Mouse (Mus musculus) embryonic facial prominence, embryonic 14.5 days (tissue): ENCODE data around the gene Slco1b2. TPM values are rescaled to one million over a fixed set of nuclear protein-coding genes. Genes with fewer than 3 reads are reported as not detected.

Experiments
- ATAC-seq: fragments of 200-750 bp; cut with Nextera tagmentation; 2 replicates; pipeline ENCODE4 v1.8.0; 2017; ENCODE audit warnings: low read depth, moderate number of reproducible peaks, moderate TSS enrichment
- DNase-seq: peaks from one replicate; pipeline ENCODE4 v3.0.0-alpha.2; 2015; ENCODE audit warnings: low spot score
- H3K27ac ChIP-seq: fragments of 300-500 bp; sonication (generic); replicated peaks from 2 replicates; pipeline ENCODE4 v1.5.1; 2014; ENCODE audit warnings: low read depth, mild to moderate bottlenecking, low read length, moderate library complexity
- H3K27me3 ChIP-seq: fragments of 300-500 bp; sonication (generic); replicated peaks from 2 replicates; pipeline ENCODE4 v1.6.1; 2014; ENCODE audit warnings: low read length; ENCODE audit not compliant: control insufficient read depth, insufficient read depth
- H3K36me3 ChIP-seq: fragments of 300-500 bp; sonication (generic); 2 replicates; pipeline ENCODE4 v1.6.1; 2014; ENCODE audit warnings: low read length, mixed read lengths; ENCODE audit not compliant: control insufficient read depth, insufficient read depth
- H3K4me1 ChIP-seq: fragments of 300-500 bp; sonication (generic); 2 replicates; pipeline ENCODE4 v1.6.1; 2014; ENCODE audit warnings: antibody characterized with exemption, low read length; ENCODE audit not compliant: control insufficient read depth, insufficient read depth
- H3K4me2 ChIP-seq: fragments of 300-500 bp; sonication (generic); 2 replicates; pipeline ENCODE4 v1.6.1; 2014; ENCODE audit warnings: low read depth, mild to moderate bottlenecking, low read length, moderate library complexity, mixed read lengths
- H3K4me3 ChIP-seq: fragments of 300-500 bp; sonication (generic); 2 replicates; pipeline ENCODE4 v1.5.1; 2014; ENCODE audit warnings: low read depth, mild to moderate bottlenecking, low read length
- H3K9ac ChIP-seq: fragments of 300-500 bp; sonication (generic); 2 replicates; pipeline ENCODE4 v1.6.1; 2014; ENCODE audit warnings: low read depth, mild to moderate bottlenecking, low read length, moderate library complexity, mixed read lengths
- H3K9me3 ChIP-seq: fragments of 300-500 bp; sonication (generic); 2 replicates; pipeline ENCODE4 v1.6.1; 2016; ENCODE audit warnings: low read length; ENCODE audit not compliant: control insufficient read depth
- WGBS: fragments of 180-500 bp; shearing (Covaris S2); extraction: QIAGEN DNeasy Blood & Tissue Kit; methylation state at CpG from one replicate; pipeline ENCODE4 v1.1.7; 2014; 5-methylcytosine and 5-hydroxymethylcytosine counted together
- polyA plus RNA-seq: library from polyadenylated mRNA; unstranded; fragments of >200 nt; fragmentation: Nextera tagmentation; extraction: Ambion mirVana; gene quantifications from 2 replicates; pipeline ENCODE4 v1.2.1, GENCODE M21; 2014

The Slco1b2 gene
- polyA plus RNA-seq, 1 experiment from 2014 or later: not detected

DNA sequence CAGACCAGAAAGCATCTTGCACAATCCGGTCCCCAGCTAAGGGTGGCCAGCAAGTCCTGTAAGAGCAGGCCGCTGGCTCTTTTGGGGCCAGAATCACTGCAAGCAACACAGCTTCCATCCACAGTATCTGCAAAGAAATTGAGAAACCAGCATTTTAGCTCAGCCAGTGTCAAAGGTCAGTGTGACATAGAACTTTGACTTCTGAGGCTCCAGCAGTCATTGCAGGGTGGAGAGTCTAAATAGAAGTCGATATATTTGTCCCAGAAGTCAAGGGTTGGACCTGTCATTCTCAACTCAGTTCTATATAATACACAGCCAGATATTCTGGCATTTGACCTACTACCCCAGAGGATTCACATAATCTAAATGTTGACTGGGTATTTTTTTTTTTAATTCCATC lies 14.0 kb upstream of the Slco1b2 start:
- H3K27me3 ChIP-seq: no peaks in the 10 kb centered on the region
- no peak overlapping the region for H3K4me3 ChIP-seq
- no peaks in the 10 kb centered on the region for H3K4me1 ChIP-seq
- no peak overlapping the region for H3K27ac ChIP-seq
- ATAC-seq (no peak), DNase-seq (no peak)
- H3K36me3 ChIP-seq: no peaks in the 10 kb centered on the region
- H3K4me2 ChIP-seq: no peak overlapping the region
- no peaks in the 10 kb centered on the region for H3K9me3 ChIP-seq
- 92% methylated on average over 3 of the region's 3 CpGs for WGBS
- no peak overlapping the region for H3K9ac ChIP-seq

DNA sequence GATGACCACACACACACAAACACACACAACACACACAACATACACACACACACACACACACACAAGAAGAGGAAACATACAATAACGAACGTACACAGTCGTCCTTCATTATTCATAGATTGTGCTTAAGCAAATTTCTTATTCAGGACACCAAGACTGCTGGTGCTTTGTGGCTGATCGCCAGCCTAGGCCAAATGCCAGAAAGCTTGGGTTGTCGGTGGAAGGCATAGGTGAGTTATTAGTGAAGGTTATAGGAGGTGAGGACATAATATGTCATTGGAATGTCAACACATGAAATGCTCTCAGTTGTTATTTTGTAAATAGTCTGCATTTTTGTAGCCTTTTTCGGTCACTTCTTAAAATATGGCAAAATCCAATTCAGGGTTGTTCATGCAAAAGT lies 3.6 kb downstream of the Slco1b2 start:
- no peaks in the 10 kb centered on the region for H3K9me3 ChIP-seq
- DNase-seq: no peak
- H3K4me2 ChIP-seq: no peak overlapping the region
- no peaks in the 10 kb centered on the region for H3K36me3 ChIP-seq
- 87% methylated on average over 6 of the region's 6 CpGs for WGBS
- ATAC-seq: no peak
- H3K4me1 ChIP-seq: no peaks in the 10 kb centered on the region
- no peak overlapping the region for H3K27ac ChIP-seq
- H3K27me3 ChIP-seq: no peaks in the 10 kb centered on the region
- H3K9ac ChIP-seq: no peak overlapping the region
- no peak overlapping the region for H3K4me3 ChIP-seq

DNA sequence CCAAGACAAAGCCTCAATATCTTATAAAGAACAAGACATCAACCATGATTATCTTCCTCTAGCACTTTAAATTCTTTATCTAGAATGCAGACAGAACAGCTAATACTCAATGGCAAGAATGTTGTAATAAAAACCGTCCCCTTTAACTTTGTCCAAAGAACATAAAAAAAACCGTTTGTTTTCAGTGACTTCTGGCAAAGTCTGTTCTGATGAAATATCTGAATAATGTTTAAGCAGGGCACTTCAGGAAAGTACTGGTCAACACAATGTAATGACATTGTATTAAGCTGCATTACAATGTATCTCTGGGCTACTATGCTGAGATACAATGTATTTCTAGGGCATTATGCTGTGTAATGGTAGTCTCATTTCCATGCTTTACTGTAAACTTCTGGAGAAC lies 5.9 kb downstream of the Slco1b2 start:
- DNase-seq (no peak), ATAC-seq (no peak)
- H3K27me3 ChIP-seq: no peaks in the 10 kb centered on the region
- H3K4me2 ChIP-seq: no peak overlapping the region
- H3K9ac ChIP-seq: no peak overlapping the region
- H3K4me1 ChIP-seq: no peaks in the 10 kb centered on the region
- no peaks in the 10 kb centered on the region for H3K9me3 ChIP-seq
- no peak overlapping the region for H3K4me3 ChIP-seq
- H3K27ac ChIP-seq: no peak overlapping the region
- 71% methylated on average over 2 of the region's 2 CpGs for WGBS
- H3K36me3 ChIP-seq: no peaks in the 10 kb centered on the region

- Histone ChIP-seq H3K4me1 (no peaks in the 10 kb centered on the region), H3K9me3 (no peaks in the 10 kb centered on the region), H3K36me3 (no peaks in the 10 kb centered on the region), H3K9ac (no peak overlapping the region), H3K4me2 (no peak overlapping the region), H3K27ac (no peak overlapping the region), H3K4me3 (no peak overlapping the region), H3K27me3 (no peaks in the 10 kb centered on the region)
- WGBS: 39% methylated on average over 1 of the region's 1 CpGs
- DNase-seq: peak; percentile 2
- no peak for ATAC-seq
Measured at GRCm38 (mm10) chr6:141640639-141641038, 11.3 kb downstream of the Slco1b2 start.

- ATAC-seq: no peak
- Histone ChIP-seq H3K9ac (no peak overlapping the region), H3K36me3 (no peaks in the 10 kb centered on the region), H3K4me2 (no peak overlapping the region), H3K4me1 (no peaks in the 10 kb centered on the region), H3K9me3 (no peaks in the 10 kb centered on the region), H3K27ac (no peak overlapping the region), H3K27me3 (no peaks in the 10 kb centered on the region), H3K4me3 (no peak overlapping the region)
- 63% methylated on average over 4 of the region's 4 CpGs for WGBS
- DNase-seq: no peak
Measured at GRCm38 (mm10) chr6:141687008-141687407, 57.7 kb downstream of the Slco1b2 start.

GRCm38 (mm10) chr6:141691246-141691645 lies 61.9 kb downstream of the Slco1b2 start:
- no peak overlapping the region for H3K4me3 ChIP-seq
- H3K9me3 ChIP-seq: no peaks in the 10 kb centered on the region
- DNase-seq (no peak), ATAC-seq (no peak)
- H3K9ac ChIP-seq: no peak overlapping the region
- no peak overlapping the region for H3K27ac ChIP-seq
- no peaks in the 10 kb centered on the region for H3K4me1 ChIP-seq
- no peaks in the 10 kb centered on the region for H3K36me3 ChIP-seq
- H3K27me3 ChIP-seq: no peaks in the 10 kb centered on the region
- no peak overlapping the region for H3K4me2 ChIP-seq

Other genes with a start within 250 kb of the Slco1b2 start
- gene Slco1c1, start 105.2 kb upstream of the Slco1b2 start, polyA plus RNA-seq: 0.26 and 0.46 TPM in 2 replicates
- gene Gm5724, start 144.3 kb downstream of the Slco1b2 start, polyA plus RNA-seq: 0.13 TPM in 1 of 2 replicates, not detected in the other
- 0.37 and 0.47 TPM in 2 replicates for gene Slco1a4, start 226.7 kb downstream of the Slco1b2 start, polyA plus RNA-seq